Mouse (Mus musculus): ENCODE measurements at regions not wholly inside any gene's neighbourhood (a gene's known extent, or its start where the extent isn't known, plus 50 kb on each side); places are given as distances from the start of the nearest gene placed in this dataset.

- DNase-seq (ENCODE audit: low spot score in 2 of 2) = no peak
Observed at GRCm38 (mm10) chr12:50935516-50935915, 286.6 kb upstream of the Prkd1 start.

- no peak for DNase-seq (ENCODE audit: low spot score in 2 of 2)
Observed at GRCm38 (mm10) chr12:50932496-50932895, 283.6 kb upstream of the Prkd1 start.

GRCm38 (mm10) chr12:50929641-50930040 is 280.7 kb upstream of the Prkd1 start:
- DNase-seq (ENCODE audit: low spot score in 2 of 2) = no peak

- no peak for DNase-seq (ENCODE audit: low spot score in 2 of 2)
Observed at GRCm38 (mm10) chr12:50926234-50926633, 277.3 kb upstream of the Prkd1 start.

GRCm38 (mm10) chr12:50921739-50922138 is 272.8 kb upstream of the Prkd1 start:
- DNase-seq (ENCODE audit: low spot score in 2 of 2) = no peak

GRCm38 (mm10) chr12:50899609-50900447 is 250.9 kb upstream of the Prkd1 start:
- DNase-seq (ENCODE audit: low spot score in 2 of 2) = no peak

- no peak for DNase-seq (ENCODE audit: low spot score in 2 of 2)
Observed at GRCm38 (mm10) chr12:50897606-50898166, 248.8 kb upstream of the Prkd1 start.

GRCm38 (mm10) chr12:50893604-50894003 is 244.7 kb upstream of the Prkd1 start:
- no peak for DNase-seq (ENCODE audit: low spot score in 2 of 2)

- no peak for DNase-seq (ENCODE audit: low spot score in 2 of 2)
Observed at GRCm38 (mm10) chr12:50875796-50876195, 226.9 kb upstream of the Prkd1 start.

- no peak for DNase-seq (ENCODE audit: low spot score in 2 of 2)
Observed at GRCm38 (mm10) chr12:50874024-50874398, 225.1 kb upstream of the Prkd1 start.

- DNase-seq (ENCODE audit: low spot score in 2 of 2) = no peak
Observed at GRCm38 (mm10) chr12:50873390-50874023, 224.6 kb upstream of the Prkd1 start.

- DNase-seq (ENCODE audit: low spot score in 2 of 2) = no peak
Observed at GRCm38 (mm10) chr12:50851644-50852043, 202.7 kb upstream of the Prkd1 start.

- no peak for DNase-seq (ENCODE audit: low spot score in 2 of 2)
Observed at GRCm38 (mm10) chr12:50847976-50848375, 199.1 kb upstream of the Prkd1 start.

- DNase-seq (ENCODE audit: low spot score in 2 of 2) = no peak
Observed at GRCm38 (mm10) chr12:50842744-50843143, 193.8 kb upstream of the Prkd1 start.

GRCm38 (mm10) chr12:50839391-50839790 is 190.5 kb upstream of the Prkd1 start:
- no peak for DNase-seq (ENCODE audit: low spot score in 2 of 2)

- no peak for DNase-seq (ENCODE audit: low spot score in 2 of 2)
Observed at GRCm38 (mm10) chr12:50808731-50809281, 159.9 kb upstream of the Prkd1 start.

GRCm38 (mm10) chr12:50804391-50804790 is 155.5 kb upstream of the Prkd1 start:
- no peak for DNase-seq (ENCODE audit: low spot score in 2 of 2)

GRCm38 (mm10) chr12:50765156-50765940 is 116.5 kb upstream of the Prkd1 start:
- DNase-seq (ENCODE audit: low spot score in 2 of 2) = no peak

GRCm38 (mm10) chr12:50764457-50764856 is 115.6 kb upstream of the Prkd1 start:
- DNase-seq (ENCODE audit: low spot score in 2 of 2) = no peak

- no peak for DNase-seq (ENCODE audit: low spot score in 2 of 2)
Observed at GRCm38 (mm10) chr12:50734135-50734534, 85.2 kb upstream of the Prkd1 start.

- DNase-seq (ENCODE audit: low spot score in 2 of 2) = no peak
Observed at GRCm38 (mm10) chr12:50712615-50713014, 63.7 kb upstream of the Prkd1 start.
